Mouse (Mus musculus): ENCODE measurements at regions not wholly inside any gene's neighbourhood (a gene's known extent, or its start where the extent isn't known, plus 50 kb on each side); places are given as distances from the start of the nearest gene placed in this dataset.

DNA sequence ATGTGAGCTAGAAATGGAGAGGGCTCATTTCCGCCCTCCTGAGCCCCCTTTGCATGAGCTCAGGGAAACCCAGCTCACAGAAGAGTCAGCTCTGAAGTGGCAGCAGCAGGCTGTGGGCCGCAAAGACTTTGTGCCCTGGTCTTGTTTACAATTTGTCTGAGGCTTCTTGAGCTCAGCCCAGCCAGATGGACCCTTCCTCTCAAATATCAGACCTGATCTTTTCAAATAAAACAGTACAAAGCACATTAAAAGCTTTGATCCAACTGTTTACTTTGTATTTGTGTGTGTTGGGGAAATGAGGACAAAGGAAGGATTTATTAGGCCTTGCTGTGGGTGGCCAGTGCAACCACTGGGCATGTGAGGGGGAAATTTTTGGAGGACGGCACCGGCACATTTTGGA, 448.9 kb upstream of the Ubash3b start:
- Histone ChIP-seq H3K4me1 (ENCODE audit: control insufficient read depth, insufficient read depth, low read length) (no peaks in the 10 kb centered on the region; the same call in 1 of the 2 replicates), H3K4me3 (replicated peaks; ENCODE audit: extremely low read depth, low read depth, low read length) (no peak overlapping the region)
- TF ChIP-seq CTCF (IDR thresholded peaks at IDR 0.05; ENCODE audit: insufficient read depth, low read length) (no peak), POLR2A (IDR thresholded peaks at IDR 0.05; ENCODE audit: borderline replicate concordance, extremely low read depth, low read depth, low read length) (no peak)
- 61% methylated on average over 4 of the region's 4 CpGs for WGBS
- no peak for DNase-seq

DNA sequence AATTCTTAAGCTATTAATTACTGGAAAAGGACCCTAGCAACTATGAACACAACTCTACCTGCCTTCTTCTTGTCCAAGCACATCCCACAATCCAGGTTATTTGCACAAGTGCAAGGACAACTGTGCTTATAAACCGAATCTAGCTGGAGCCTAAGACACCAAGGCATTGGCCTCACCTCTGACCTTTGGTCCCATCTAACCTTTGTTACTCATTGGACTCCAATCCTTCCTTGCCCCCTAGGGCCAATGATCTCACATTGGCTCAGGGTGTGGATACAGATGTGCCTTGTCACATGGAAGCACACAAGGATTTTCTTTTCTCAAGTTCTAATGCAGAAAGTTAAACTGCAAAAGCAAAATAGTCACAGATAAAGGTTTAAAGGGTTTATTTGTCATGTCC, 444.6 kb upstream of the Ubash3b start:
- DNase-seq, result no peak
- WGBS, result 67% methylated on average over 1 of the region's 1 CpGs
- no peaks in the 10 kb centered on the region for H3K4me1 ChIP-seq (ENCODE audit: control insufficient read depth, insufficient read depth, low read length)

DNA sequence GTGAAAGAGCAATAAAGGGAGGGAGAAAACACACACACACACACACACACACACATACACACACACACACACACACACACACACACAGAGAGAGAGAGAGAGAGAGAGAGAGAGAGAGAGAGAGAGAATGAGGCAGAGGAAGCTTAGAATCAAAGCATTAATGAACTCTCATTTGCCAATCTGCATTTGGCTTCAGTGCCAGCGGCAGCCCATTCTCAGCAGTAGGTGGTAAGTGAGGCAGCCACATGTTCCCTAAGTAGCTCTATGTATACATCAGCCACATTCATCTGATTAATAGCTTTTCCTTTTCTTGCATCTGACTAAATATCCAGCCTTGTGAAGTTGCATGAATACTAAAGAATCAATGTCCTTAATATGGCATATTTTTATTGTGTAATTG, 443.4 kb upstream of the Ubash3b start:
- Histone ChIP-seq H3K4me1 (ENCODE audit: control insufficient read depth, insufficient read depth, low read length) (no peaks in the 10 kb centered on the region), H3K4me3 (replicated peaks; ENCODE audit: extremely low read depth, low read depth, low read length) (no peak overlapping the region)
- WGBS, result 69% methylated on average over 1 of the region's 1 CpGs
- TF ChIP-seq POLR2A (IDR thresholded peaks at IDR 0.05; ENCODE audit: borderline replicate concordance, extremely low read depth, low read depth, low read length) (no peak), CTCF (IDR thresholded peaks at IDR 0.05; ENCODE audit: insufficient read depth, low read length) (no peak)
- DNase-seq, result no peak

More for the DNA sequence above, 444.6 kb upstream of the Ubash3b start:
- no peak overlapping the region for H3K4me3 ChIP-seq (replicated peaks; ENCODE audit: extremely low read depth, low read depth, low read length)
- TF ChIP-seq CTCF (IDR thresholded peaks at IDR 0.05; ENCODE audit: insufficient read depth, low read length) (no peak), POLR2A (IDR thresholded peaks at IDR 0.05; ENCODE audit: borderline replicate concordance, extremely low read depth, low read depth, low read length) (no peak)

DNA sequence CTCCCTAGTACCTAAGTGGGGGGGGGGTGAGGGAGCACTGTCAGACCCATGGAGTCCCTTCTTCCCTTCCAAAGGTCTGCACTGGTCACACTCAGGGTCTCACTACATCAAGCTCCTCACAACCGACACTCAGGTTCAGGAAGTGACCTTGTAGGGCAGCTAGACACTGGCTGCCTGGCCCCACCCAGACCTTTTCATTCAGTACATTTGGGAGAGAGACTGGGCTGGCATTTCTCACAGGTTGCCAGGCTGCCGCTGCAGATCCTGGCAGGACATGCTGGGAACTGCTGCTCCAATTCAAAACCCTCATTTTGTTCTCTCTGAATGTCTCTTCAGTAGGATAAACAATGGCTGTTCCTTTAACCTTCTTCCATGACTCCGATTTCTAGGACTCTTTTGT, 439.3 kb upstream of the Ubash3b start:
- no peak for TF ChIP-seq POLR2A (IDR thresholded peaks at IDR 0.05; ENCODE audit: borderline replicate concordance, extremely low read depth, low read depth, low read length)
- TF ChIP-seq CTCF (IDR thresholded peaks at IDR 0.05; ENCODE audit: insufficient read depth, low read length), result no peak
- DNase-seq, result no peak
- H3K4me1 ChIP-seq (ENCODE audit: control insufficient read depth, insufficient read depth, low read length), result no peaks in the 10 kb centered on the region
- WGBS, result 22% methylated on average over 3 of the region's 3 CpGs
- H3K4me3 ChIP-seq (replicated peaks; ENCODE audit: extremely low read depth, low read depth, low read length), result no peak overlapping the region

DNA sequence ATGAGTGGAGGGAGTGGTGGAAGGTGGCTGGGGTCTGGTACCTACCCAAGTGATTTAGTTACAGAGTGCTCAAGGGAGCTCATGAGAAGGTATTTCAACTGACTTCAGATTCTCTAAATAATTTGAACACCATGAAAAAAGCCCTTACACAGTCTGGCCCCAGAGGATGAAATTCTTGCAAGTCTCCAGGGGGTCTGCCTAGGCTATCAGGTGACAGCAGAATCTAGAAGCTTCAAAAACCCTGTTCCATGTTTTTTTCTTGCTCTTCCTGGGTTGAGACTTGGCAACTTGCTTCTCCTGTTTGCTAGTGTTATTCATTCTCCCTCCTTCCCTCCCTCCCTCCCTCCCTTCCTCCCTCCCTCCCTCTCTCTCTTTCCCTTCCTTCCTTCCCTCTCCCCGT, 438.4 kb upstream of the Ubash3b start:
- DNase-seq, result no peak
- Histone ChIP-seq H3K4me1 (ENCODE audit: control insufficient read depth, insufficient read depth, low read length) (no peaks in the 10 kb centered on the region), H3K4me3 (replicated peaks; ENCODE audit: extremely low read depth, low read depth, low read length) (no peak overlapping the region)
- 14% methylated on average over 1 of the region's 1 CpGs for WGBS
- TF ChIP-seq POLR2A (IDR thresholded peaks at IDR 0.05; ENCODE audit: borderline replicate concordance, extremely low read depth, low read depth, low read length) (no peak), CTCF (IDR thresholded peaks at IDR 0.05; ENCODE audit: insufficient read depth, low read length) (no peak)

DNA sequence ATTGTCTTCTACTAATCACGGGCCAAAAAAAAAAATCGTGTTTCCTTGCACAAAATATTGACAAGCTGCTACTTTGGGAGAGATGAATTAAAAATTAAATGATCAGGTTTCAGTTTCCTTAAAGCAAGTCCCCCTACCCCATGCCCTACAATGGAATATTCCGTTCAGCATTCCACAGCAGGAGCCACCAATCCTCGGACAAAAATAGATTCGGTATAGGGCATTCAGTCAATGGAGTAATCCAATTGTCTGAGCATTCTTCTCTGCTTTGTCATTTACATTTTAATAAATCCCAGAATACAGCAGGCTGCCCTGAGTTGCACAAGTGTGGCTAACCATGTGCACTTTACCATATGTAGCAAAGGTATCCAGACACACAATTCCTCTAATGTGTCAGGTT, 434.3 kb upstream of the Ubash3b start:
- H3K4me1 ChIP-seq (ENCODE audit: control insufficient read depth, insufficient read depth, low read length), result no peaks in the 10 kb centered on the region
- TF ChIP-seq POLR2A (IDR thresholded peaks at IDR 0.05; ENCODE audit: borderline replicate concordance, extremely low read depth, low read depth, low read length), result no peak
- TF ChIP-seq CTCF (IDR thresholded peaks at IDR 0.05; ENCODE audit: insufficient read depth, low read length), result no peak
- 33% methylated on average over 5 of the region's 5 CpGs for WGBS
- no peak for DNase-seq
- no peak overlapping the region for H3K4me3 ChIP-seq (replicated peaks; ENCODE audit: extremely low read depth, low read depth, low read length)

DNA sequence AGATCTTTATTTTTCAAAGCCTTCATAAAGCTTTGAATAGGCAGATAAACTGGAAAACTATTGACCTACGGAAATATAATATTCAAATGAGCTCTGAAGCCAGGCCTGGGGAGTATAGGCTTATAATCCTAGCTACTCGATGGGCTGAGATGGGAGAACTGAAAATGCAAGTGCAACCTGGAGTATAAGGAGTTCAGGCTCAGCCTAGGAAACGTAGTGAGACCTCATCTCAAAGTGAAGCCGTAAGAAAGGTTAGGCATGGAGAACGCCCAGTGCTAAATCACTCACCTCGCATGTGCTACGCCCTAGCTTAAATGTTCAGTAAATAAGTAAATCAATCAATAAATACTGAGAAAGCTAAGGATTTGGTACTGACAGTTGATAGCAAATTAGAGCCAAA, 432.5 kb upstream of the Ubash3b start:
- no peaks in the 10 kb centered on the region; the same call in none of the 2 replicates for H3K4me1 ChIP-seq (ENCODE audit: control insufficient read depth, insufficient read depth, low read length)
- no peak for TF ChIP-seq POLR2A (IDR thresholded peaks at IDR 0.05; ENCODE audit: borderline replicate concordance, extremely low read depth, low read depth, low read length)
- TF ChIP-seq CTCF (IDR thresholded peaks at IDR 0.05; ENCODE audit: insufficient read depth, low read length), result no peak
- WGBS, result 89% methylated on average over 7 of the region's 7 CpGs
- DNase-seq, result no peak
- no peak overlapping the region for H3K4me3 ChIP-seq (replicated peaks; ENCODE audit: extremely low read depth, low read depth, low read length)

DNA sequence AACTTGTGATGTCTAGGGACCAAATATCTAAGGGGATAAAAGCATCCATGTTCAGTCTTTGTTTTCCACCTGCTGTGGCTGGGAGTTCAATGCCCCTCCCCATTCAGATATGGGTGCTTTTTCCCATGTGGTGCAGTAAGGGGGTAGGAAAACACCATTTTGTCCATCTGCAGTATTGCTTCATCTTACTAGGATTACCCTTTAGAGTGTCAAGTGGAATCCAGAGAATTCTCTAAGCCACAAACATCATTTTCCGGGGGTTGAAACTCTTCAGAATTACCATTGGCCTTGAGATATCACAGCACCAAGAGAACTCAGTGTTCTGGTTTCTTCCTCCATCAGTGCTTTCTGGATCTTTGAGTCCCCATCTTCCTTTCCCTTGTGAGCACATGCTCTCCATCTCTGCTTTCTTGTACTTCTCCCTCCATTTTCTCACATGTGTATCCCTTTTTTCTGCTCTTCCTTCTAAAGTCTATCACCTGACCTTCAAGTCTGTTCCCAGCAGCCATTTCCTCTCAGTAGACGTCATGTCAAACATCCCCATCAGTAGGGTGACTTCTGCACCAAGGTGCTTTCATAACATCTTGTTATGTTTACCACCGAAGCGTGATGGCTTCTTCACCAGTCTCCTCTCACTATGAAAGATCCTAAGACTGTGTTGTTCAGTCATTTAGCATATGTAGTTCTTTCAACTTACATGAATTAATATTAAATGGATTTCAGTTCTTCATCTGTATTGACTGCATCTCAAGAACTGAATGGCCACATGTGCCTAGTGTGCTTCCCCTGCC, 431.6 kb upstream of the Ubash3b start:
- TF ChIP-seq CTCF (IDR thresholded peaks at IDR 0.05; ENCODE audit: insufficient read depth, low read length) (no peak), POLR2A (IDR thresholded peaks at IDR 0.05; ENCODE audit: borderline replicate concordance, extremely low read depth, low read depth, low read length) (no peak)
- no peak for DNase-seq
- WGBS, result 82% methylated on average over 4 of the region's 4 CpGs
- no peak overlapping the region for H3K4me3 ChIP-seq (replicated peaks; ENCODE audit: extremely low read depth, low read depth, low read length)
- no peaks in the 10 kb centered on the region; the same call in none of the 2 replicates for H3K4me1 ChIP-seq (ENCODE audit: control insufficient read depth, insufficient read depth, low read length)

DNA sequence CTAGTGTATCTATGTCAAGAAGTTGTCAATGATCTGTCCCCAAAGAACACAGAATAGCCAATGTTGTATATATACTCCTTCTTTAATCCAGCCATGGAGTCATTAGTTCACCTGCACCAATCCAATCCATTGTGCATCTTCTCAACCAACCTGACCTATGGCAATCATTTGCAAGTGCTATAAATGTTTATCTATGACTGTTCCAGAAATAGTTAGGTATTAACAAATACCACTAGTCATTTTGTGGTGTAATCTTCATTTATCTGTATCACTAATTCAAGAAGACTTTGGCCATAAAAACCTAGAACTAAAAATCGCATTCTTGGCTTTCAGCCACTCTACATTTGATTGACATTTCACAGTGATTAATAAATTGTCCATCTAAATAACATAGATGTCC, 430.6 kb upstream of the Ubash3b start:
- no peak for DNase-seq
- 90% methylated on average over 1 of the region's 1 CpGs for WGBS
- H3K4me3 ChIP-seq (replicated peaks; ENCODE audit: extremely low read depth, low read depth, low read length), result no peak overlapping the region
- H3K4me1 ChIP-seq (ENCODE audit: control insufficient read depth, insufficient read depth, low read length), result no peaks in the 10 kb centered on the region; the same call in none of the 2 replicates
- TF ChIP-seq CTCF (IDR thresholded peaks at IDR 0.05; ENCODE audit: insufficient read depth, low read length), result no peak
- TF ChIP-seq POLR2A (IDR thresholded peaks at IDR 0.05; ENCODE audit: borderline replicate concordance, extremely low read depth, low read depth, low read length), result no peak

DNA sequence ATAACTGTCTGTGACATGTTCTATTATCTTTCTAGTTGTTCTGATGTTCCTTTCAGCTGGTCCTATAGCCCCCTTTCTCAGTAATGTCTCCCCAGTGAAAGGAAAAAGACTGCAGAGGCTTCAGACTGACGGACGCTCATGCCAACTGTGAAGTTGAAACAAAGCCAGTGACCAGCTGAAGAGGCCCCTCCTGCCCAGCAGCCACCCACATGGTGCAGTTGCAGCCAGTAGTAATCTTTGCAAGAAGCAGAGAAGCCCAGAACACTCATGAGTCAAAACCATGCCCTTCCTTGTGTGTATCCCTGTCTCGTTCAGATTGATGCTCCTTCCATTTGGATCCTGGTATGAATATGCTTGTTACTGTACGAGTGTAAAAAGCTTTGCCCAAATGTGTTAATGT, 428.7 kb upstream of the Ubash3b start:
- Histone ChIP-seq H3K4me3 (replicated peaks; ENCODE audit: extremely low read depth, low read depth, low read length) (no peak overlapping the region), H3K4me1 (ENCODE audit: control insufficient read depth, insufficient read depth, low read length) (no peaks in the 10 kb centered on the region; the same call in none of the 2 replicates)
- TF ChIP-seq CTCF (IDR thresholded peaks at IDR 0.05; ENCODE audit: insufficient read depth, low read length) (no peak), POLR2A (IDR thresholded peaks at IDR 0.05; ENCODE audit: borderline replicate concordance, extremely low read depth, low read depth, low read length) (no peak)
- no peak for DNase-seq
- WGBS, result 54% methylated on average over 4 of the region's 4 CpGs
